Mouse (Mus musculus): ENCODE measurements around the gene Hspb7.

Gene Hspb7

DNA sequence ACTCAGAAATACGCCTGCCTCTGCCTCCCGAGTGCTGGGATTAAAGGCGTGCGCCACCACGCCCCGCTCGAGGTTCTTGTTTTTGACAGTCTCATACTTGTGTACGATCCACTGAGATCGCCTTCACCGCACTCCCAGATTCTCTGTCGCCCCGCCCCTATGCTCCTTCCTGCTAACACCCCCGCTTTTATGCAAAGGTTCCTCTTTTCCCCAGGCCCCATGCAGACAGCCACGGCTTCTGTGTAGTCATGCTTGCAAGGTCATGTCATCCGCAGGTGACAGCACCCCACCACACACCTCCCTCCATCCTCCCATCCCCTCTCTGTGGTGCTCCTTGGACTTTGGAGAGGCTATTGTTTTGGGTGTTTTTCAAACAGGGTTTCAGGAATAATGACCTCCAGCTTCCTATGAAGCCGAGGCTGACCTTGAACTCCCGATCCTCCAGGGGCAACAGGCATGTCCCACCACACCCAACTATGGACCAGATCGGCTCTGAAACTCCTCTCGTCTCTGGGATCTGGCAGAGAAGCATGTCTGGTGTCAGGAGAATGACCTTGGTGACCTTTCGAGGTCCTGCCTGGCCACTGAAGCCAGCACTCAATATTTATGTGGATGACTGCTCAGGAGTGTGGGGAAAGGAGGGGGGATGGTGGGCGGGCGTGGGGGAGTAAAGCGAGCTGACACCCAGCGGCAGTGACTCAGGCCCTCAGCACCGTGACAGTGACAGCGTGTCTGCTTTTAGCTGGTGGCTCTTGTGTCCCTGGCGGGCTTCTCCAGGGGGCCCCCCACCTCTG, 984 bp upstream of the Hspb7 start:
- peak; percentile 45 to 48 for DNase-seq (ENCODE audit: low read depth in 1 of 2, low spot score in 2 of 2)

DNA sequence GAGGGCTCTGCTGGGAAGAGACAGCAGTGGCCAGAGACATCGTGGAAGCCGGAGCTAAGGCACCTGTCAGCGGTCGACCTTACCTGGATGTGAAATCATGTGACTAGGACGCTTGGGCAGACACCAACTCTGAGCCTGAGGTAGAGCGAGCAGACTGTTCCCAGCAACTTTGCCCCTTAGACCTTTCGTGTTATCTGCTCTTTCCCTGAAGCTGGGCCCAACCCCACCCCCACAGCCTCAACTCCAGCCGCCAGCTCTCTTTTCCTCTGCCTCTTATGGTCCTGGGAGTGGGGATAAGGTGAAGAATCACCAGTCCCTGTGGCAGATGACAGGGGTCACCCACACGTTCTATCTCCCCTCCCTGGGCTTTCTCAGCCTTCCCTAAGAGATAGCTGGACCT, 307 bp downstream of the Hspb7 start:
- no peak for DNase-seq (ENCODE audit: low read depth in 1 of 2, low spot score in 2 of 2)

- no peak for DNase-seq (ENCODE audit: low read depth in 1 of 2, low spot score in 2 of 2)
These were observed 844 bp downstream of the Hspb7 start for GRCm38 (mm10) chr4:141421423-141421822.

- no peak for DNase-seq (ENCODE audit: low read depth in 1 of 2, low spot score in 2 of 2)
These were observed 2.3 kb downstream of the Hspb7 start for GRCm38 (mm10) chr4:141422841-141423240.

DNA sequence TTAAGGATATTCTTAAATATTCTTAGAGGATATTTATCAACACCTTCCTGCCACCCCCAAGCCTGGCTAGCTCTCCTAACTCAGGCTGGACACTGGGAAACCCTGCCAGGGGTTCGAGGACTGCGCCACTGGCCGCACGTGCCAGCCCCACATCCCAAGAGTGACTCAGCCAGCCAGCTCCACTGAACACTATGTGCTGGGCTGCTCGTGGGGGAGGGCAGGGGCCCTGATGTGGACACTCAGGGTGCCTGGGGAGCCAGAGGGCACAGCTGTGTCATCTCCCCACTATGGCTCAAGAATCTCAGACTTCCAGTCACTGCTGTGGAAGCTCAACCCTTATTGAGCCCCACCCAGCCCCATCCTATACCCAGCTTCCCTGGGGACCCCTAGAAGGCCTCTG, 2.7 kb downstream of the Hspb7 start:
- DNase-seq (ENCODE audit: low read depth in 1 of 2, low spot score in 2 of 2), result no peak

DNA sequence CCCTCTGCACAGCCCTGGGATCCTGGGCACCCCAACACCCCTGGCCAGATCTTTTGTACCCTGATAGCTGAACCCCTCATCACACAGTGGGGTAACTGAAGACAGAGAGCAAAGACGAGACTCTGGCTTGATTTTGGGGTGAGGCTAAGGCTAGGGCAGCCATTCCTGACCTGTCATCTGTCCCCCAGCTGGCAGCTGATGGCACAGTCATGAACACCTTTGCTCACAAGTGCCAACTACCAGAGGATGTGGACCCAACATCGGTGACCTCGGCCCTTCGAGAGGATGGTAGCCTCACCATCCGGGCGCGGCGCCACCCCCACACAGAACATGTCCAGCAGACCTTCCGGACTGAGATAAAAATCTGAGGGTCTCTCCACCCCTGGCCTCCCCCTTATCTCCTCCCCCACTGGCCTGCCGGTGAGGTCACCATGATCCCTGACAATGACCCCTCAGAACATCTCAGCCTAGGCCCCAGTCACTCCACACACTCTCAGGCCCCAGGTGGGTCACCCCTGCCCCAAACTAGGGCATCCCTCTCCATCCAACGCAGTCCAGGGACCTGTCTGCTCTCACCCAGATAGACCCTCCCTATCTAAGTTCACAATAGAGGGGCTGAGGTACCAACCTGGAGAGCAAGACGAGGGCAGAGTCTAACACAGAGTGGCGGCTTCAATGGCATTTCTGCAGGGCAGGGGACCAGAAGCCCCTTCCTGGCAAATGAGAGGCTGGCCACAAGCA, 3.3 kb downstream of the Hspb7 start:
- DNase-seq (ENCODE audit: low read depth in 1 of 2, low spot score in 2 of 2), result no peak

DNA sequence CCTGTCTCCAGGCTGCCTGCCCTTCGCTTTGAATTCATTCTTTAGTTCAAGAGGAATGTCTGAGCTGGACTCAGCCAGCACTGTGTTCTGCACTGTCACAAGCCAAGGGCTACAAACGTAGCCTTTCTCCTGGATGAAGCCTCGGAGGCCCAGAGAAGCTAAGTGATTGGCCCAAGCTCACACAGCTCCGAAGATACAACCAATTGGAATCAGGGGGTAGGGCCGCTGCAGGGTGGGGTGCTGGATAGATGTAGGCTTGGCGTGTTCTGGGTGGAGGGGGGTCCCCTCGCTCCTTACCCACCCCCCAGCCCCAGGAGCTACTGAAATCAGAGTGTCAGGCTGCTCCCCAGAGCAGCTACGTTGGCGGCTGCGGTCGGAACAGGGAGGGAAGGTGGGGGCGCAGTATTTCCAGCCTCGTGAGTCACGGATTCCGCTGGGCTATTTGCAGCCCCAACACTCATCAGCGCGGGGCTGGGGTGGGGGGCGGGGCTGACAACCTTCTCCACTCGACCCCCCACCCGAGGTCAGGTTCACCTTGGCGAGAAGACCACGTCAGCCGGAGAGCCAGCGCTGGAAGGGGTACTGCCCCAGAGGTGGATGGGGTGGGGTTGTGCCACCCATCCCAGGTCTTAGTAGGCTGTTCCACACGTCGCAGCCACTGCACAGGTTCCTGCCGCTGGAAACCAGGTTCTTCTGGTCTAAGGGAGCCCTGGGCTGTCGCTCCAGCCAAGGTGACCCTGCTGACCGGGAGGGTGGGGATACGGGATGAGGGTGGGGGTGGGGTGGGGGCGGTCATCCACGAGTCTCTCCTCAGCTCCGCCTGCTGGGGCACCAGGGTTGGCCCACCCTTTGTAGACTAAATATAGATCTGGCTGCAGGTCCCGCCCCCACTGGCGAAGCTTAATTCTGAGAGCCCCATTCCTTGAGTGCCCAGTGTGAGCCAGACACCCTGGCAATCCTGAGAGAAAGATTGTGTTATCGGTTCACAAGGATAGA, 5.2 kb downstream of the Hspb7 start:
- no peak for DNase-seq (ENCODE audit: low read depth in 1 of 2, low spot score in 2 of 2)

DNA sequence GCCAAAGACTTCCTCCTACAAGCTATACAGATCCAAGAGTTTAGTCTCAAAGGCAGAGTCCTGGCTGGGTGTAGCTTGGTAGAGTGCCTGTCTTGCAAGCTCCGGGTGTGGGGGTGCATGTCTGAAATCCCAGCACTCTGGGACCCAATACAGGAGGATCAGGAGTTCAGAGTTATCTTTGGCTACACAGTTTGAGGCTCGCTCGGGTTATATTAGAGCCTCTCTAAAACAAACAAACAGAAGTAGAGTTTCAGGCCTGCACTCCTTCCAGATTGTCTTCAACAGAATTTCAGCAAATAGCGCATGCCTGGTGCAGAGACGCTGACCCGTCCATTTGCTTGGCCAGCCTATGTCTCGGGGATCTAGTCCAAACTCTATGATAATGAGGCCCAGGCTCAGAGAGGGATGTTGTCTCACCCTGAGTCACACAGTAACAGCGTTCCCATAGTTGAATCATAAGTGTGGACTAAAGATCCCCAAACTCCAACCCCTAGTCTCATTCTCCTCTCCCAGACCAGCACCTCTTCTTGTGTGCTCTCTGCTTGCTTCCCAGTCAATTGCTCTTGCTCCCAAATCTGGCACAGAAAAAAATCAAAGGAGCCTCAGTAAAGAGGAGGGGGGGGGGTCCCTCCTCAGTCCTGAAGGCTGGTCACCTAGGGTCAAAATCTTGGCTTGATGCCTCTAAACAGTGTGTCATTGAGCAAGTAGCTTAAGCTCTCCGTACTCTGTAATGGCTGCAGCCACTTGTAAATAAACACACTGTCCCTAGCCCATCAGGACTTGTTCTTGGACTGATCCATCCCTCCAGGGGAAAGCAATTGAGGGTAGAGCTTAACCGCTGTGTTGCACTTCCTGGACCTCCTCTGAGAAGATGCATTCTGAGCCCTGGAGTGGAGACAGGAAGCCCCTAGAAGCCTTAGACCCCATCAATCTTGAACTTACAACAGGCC, 6.5 kb downstream of the Hspb7 start:
- no peak for DNase-seq (ENCODE audit: low read depth in 1 of 2, low spot score in 2 of 2)

DNA sequence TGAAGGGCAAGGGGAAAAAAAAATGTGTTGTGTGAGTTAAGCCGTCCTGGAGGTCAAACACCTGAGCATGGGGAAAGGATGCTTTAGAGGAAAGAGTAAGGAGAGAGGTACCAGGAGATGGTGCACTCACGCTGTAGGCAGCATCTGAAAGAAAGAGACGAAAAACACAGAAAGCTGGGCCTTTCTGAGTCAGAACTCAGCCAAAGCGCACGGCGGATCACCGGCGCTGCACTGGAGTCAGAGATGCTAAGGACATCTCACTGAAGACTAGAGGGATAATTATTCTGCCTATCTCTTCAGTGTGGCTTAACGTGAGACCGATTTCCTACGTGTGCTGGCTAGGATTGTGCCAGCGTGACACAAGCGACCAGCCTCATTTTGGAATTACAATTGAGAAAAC, 7.3 kb downstream of the Hspb7 start:
- no peak for DNase-seq (ENCODE audit: low read depth in 1 of 2, low spot score in 2 of 2)

DNA sequence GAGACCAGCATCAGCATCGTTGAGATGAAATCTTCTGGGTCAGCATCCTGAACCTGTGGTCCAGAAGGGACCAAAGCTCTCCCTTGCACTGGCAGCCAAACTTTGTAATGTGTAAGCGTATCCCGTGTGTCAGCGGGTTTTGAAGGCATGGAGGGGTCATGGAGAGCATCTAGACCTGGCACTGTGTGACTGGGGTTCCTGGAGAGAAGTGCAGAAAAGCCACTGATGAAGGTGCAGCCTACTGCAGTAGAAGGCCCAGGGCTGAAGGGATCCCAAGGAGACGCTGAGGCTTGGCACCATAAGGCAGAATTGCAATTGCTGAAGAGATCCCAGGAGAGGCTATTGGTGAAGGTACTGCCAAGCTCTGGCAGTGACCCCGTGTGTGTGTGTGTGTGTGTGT, 8.8 kb downstream of the Hspb7 start:
- DNase-seq (ENCODE audit: low read depth in 1 of 2, low spot score in 2 of 2), result no peak

DNA sequence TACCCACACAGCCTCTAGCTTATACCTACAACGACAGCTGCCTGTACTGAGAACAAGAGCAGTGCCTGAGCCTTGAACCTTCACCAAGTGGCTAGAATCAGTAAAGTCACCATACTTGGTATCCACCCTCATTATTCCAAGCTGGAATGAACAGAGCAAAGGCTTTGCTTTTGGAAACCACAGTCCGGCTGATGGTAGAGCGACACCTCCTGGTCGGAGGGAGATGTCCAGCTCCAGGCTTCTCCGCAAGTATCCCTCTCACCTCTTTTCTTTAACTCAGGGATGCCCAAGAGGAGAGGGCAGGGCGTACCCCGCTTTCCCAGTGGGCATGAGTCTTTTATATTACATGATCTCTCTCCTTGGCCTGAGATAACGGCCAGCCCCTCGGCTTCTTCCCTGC, 9.3 kb downstream of the Hspb7 start:
- DNase-seq (ENCODE audit: low read depth in 1 of 2, low spot score in 2 of 2), result no peak

- DNase-seq (ENCODE audit: low read depth in 1 of 2, low spot score in 2 of 2), result peak in 1 of 2 experiments; percentile 48
These were observed 10.4 kb downstream of the Hspb7 start for GRCm38 (mm10) chr4:141430997-141431396.

GRCm38 (mm10) chr4:141432666-141433065, 12.1 kb downstream of the Hspb7 start:
- DNase-seq (ENCODE audit: low read depth in 1 of 2, low spot score in 2 of 2), result no peak

GRCm38 (mm10) chr4:141433191-141433590, 12.6 kb downstream of the Hspb7 start:
- DNase-seq (ENCODE audit: low read depth in 1 of 2, low spot score in 2 of 2), result no peak

DNA sequence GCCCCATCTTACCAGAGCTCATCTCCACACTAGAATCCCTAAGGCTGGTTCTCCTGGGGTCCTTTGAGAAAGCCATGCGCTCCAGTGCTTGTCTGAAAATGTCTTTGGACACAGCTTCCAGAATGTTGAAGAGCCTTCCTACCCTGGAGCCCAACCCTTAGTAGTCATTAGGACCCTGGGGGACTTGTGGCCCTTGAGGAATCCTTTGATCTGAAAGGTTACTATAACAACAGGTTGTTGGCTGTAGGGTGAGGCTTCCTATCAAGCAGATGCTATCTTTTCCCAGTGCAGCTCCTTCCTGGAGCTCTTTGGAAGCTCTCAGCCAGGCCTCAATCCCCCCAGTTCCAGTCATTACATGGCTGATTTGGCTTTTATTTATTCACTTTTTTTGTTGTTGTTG, 15.4 kb downstream of the Hspb7 start, which contains the start of gene Srarp:
TSS of gene Srarp (minus strand) at position 132 of the 400 bp plus-strand sequence.
- no peak for DNase-seq (ENCODE audit: low read depth in 1 of 2, low spot score in 2 of 2)

DNA sequence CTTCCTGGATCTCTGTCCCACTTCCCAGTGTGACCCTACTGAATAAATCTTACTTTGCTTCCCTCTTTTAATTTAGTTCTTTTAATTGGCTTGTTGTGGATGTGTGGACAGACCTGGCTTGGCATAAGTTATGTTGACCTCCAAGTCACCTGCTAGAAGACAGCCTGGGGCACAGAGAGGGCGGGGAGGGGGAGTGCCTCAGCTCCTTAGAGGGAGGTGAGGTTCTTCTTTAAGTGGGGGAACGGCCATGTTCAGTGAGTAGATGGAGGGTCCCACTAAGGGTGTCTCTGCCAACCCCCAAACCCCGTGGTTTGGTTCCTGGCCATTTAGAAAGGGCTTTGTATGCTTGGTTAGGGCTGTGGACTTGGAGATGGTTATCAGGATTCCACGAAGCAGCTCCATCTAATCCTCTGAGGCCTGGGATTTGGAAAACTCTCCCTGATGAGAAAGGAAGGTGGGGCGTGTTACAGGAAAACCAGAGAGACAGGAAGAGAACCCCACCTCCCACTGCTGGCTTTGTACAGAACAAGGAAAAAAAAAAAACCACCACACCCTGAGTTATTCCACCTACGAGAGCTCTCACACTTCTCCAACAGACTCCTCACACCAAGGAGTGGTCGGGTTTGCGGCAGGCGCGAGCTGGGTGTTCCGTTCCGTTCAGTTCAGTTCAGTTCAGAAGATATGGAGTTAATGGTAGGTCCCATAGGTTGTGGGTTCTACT, 18.7 kb downstream of the Hspb7 start:
- no peak for DNase-seq (ENCODE audit: low read depth in 1 of 2, low spot score in 2 of 2)

GRCm38 (mm10) chr4:141440877-141441276, 20.3 kb downstream of the Hspb7 start:
- no peak for DNase-seq (ENCODE audit: low read depth in 1 of 2, low spot score in 2 of 2)

GRCm38 (mm10) chr4:141443641-141444429, 23.3 kb downstream of the Hspb7 start:
- DNase-seq (ENCODE audit: low read depth in 1 of 2, low spot score in 2 of 2), result no peak

Measured in monocyte, adult 2 months (primary cell).